Mouse (Mus musculus) intestine, embryonic 14.5 days (tissue): ENCODE results near the gene Stim1. TPM values are rescaled to one million over a fixed set of nuclear protein-coding genes. Genes with fewer than 3 reads are reported as not detected.
"Not testable (repeated sequence)": the region's sequence is repeated elsewhere in the genome, so short reads cannot be mapped to it uniquely, and the experiment has no call there.

Experiments used
- ATAC-seq: fragments of 200-750 bp; cut with Nextera tagmentation; replicated peaks from 2 replicates; pipeline ENCODE4 v1.8.0; 2017; ENCODE audit warnings: low read depth, moderate number of reproducible peaks, moderate TSS enrichment, moderate library complexity; ENCODE audit not compliant: low FRiP score, low TSS enrichment
- DNase-seq: peaks from one replicate; pipeline ENCODE4 v3.0.0-alpha.2; 2018; ENCODE audit warnings: low spot score
- H3K27ac ChIP-seq: fragments of 300-500 bp; sonication (generic); 2 replicates; pipeline ENCODE4 v1.5.1; 2014; ENCODE audit warnings: low read depth, mild to moderate bottlenecking, control low read depth
- H3K27me3 ChIP-seq: fragments of 300-500 bp; sonication (generic); replicated peaks from 2 replicates; pipeline ENCODE4 v1.6.1; 2014; ENCODE audit warnings: low read length, control low read depth; ENCODE audit not compliant: control insufficient read depth, insufficient read depth
- H3K36me3 ChIP-seq: fragments of 300-500 bp; sonication (generic); 2 replicates; pipeline ENCODE4 v1.6.1; 2014; ENCODE audit warnings: low read length, control low read depth; ENCODE audit not compliant: control insufficient read depth, insufficient read depth
- H3K4me1 ChIP-seq: fragments of 300-500 bp; sonication (generic); replicated peaks from 2 replicates; pipeline ENCODE4 v1.6.1; 2014; ENCODE audit warnings: low read length, control low read depth, mixed read lengths; ENCODE audit not compliant: control insufficient read depth, insufficient read depth
- H3K4me2 ChIP-seq: fragments of 300-500 bp; sonication (generic); 2 replicates; pipeline ENCODE4 v1.6.1; 2014; ENCODE audit warnings: low read length
- H3K4me3 ChIP-seq: fragments of 300-500 bp; sonication (generic); 2 replicates; pipeline ENCODE4 v1.5.1; 2014; ENCODE audit warnings: low read depth, low read length, control low read depth, mixed read lengths
- H3K9ac ChIP-seq: fragments of 300-500 bp; sonication (generic); 2 replicates; pipeline ENCODE4 v1.6.1; 2014; ENCODE audit warnings: mild to moderate bottlenecking, low read length
- H3K9me3 ChIP-seq: fragments of 300-500 bp; sonication (generic); 2 replicates; pipeline ENCODE4 v1.6.1; 2016; ENCODE audit warnings: low read length, control low read depth; ENCODE audit not compliant: control insufficient read depth
- WGBS: fragments of 180-500 bp; shearing (Covaris S2); extraction: QIAGEN DNeasy Blood & Tissue Kit; methylation state at CpG from one replicate; pipeline ENCODE4 v1.1.7; 2014; 5-methylcytosine and 5-hydroxymethylcytosine counted together
- polyA plus RNA-seq: library from polyadenylated mRNA; unstranded; fragments of >200 nt; fragmentation: Nextera tagmentation; extraction: Ambion mirVana; gene quantifications from 2 replicates; pipeline ENCODE4 v1.2.1, GENCODE M21; 2014

The Stim1 gene
- polyA plus RNA-seq, 1 experiment from 2014 or later = 23.6 TPM

DNA sequence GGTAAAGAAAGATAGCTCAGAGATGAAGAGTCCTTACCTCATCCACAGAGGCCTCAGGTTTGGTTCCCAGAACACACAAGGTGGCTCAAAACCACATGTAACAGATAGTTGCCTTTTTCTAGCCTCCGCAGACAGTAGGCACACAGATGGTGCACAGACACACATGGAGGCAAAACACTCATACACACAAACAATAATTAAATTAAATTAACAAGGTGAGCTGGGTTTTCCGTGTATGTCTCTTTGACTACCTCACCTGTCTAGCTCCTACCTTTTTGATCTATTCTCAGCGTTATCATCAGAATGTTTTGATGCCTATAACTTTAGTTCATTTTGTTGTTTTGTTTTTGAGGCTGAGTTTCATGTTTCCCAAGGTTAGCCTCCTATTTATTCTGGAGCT is 11.7 kb upstream of the Stim1 start, which contains the start of gene Rhog:
TSS of gene Rhog (minus strand) at position 101 of the 400 bp plus-strand sequence.
- Histone ChIP-seq H3K4me3 (no peak within 1 kb of the TSS), H3K27me3 (no peaks in the 10 kb centered on the region), H3K4me2 (no peak within 1 kb of the TSS)

DNA sequence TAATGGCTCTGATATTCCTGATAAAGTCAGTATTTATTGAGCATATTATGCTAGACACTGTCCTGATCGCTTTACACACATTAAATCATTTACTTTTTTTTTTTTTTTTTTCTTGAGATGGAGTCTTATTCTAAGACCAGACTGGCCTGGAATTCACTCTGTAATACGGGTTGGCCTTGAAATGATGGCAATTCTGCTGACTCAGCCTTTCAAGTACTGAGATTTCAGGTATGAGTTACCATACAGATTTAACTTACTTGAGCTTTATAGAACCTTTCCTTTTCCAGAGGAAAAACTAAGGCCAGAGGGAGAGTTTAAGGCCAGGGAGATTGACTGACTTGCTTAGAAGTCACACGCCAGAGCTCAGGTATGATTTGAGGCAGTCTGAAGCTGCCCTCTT is 11.0 kb upstream of the Stim1 start:
- ATAC-seq (no peak), DNase-seq (no peak)
- Histone ChIP-seq H3K27me3 (no peaks in the 10 kb centered on the region), H3K4me1 (no peaks in the 10 kb centered on the region), H3K4me2 (no peak overlapping the region), H3K36me3 (no peaks in the 10 kb centered on the region), H3K4me3 (no peak overlapping the region), H3K9ac (no peak overlapping the region), H3K27ac (no peak overlapping the region), H3K9me3 (no peaks in the 10 kb centered on the region)
- WGBS = 84% methylated on average over 3 of the region's 3 CpGs

More for the DNA sequence above, 11.7 kb upstream of the Stim1 start, which contains the start of gene Rhog:
- no peak within 1 kb of the TSS for H3K27ac ChIP-seq
- H3K9ac ChIP-seq = no peak within 1 kb of the TSS
- no peak for DNase-seq
- ATAC-seq = no peak
- H3K4me1 ChIP-seq = no peaks in the 10 kb centered on the region
- no peaks in the 10 kb centered on the region for H3K9me3 ChIP-seq
- WGBS = 76% methylated on average over 3 of the region's 3 CpGs
- H3K36me3 ChIP-seq = no peaks in the 10 kb centered on the region

DNA sequence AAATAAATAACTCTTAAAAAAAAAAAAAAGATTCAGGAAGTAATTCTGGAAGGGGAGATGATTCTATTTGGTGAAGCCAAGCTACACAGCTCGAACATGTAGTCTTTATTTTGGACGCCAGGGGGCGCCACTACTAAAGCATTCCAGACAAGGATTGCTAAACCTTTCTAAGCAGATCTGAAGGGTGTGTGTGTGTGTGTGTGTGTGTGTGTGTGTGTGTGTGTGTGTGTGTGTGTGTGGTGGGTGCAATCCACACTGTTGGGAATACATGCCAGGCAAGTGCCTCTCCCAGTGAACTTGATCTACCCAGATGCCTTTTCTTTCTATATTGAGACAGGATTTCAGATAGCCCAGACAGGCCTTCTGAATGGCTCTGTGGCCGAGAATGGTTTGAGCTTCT is 9.4 kb upstream of the Stim1 start:
- WGBS = 23% methylated on average over 4 of the region's 4 CpGs
- ATAC-seq = peak; percentile 61; the same call in 1 of the 2 replicates
- no peak overlapping the region for H3K9ac ChIP-seq
- peak; percentile 91 for DNase-seq
- no peak overlapping the region for H3K4me2 ChIP-seq
- no peaks in the 10 kb centered on the region for H3K27me3 ChIP-seq
- no peaks in the 10 kb centered on the region for H3K4me1 ChIP-seq
- no peaks in the 10 kb centered on the region for H3K9me3 ChIP-seq
- no peaks in the 10 kb centered on the region for H3K36me3 ChIP-seq
- no peak overlapping the region for H3K27ac ChIP-seq
- no peak overlapping the region for H3K4me3 ChIP-seq

DNA sequence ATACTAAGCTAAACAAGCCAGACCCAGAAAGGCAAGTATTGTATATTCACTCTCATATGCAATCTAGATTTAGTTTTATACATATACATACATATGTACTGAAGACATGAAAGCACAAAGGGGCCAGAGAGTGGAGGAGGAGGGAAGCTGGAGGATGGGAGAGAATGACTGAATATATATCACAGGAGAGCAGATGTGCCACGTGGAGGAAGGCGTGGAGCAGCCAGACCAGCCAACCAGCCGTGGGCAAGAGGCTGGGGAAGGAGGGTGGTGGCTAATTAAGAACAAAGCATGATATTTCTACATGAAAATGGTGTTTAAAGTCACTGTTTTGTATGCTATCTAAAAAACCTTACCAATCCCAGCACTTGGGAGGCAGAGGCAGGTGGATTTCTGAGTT is 8.9 kb upstream of the Stim1 start:
- WGBS = 80% methylated on average over 3 of the region's 3 CpGs
- no peaks in the 10 kb centered on the region for H3K9me3 ChIP-seq

DNA sequence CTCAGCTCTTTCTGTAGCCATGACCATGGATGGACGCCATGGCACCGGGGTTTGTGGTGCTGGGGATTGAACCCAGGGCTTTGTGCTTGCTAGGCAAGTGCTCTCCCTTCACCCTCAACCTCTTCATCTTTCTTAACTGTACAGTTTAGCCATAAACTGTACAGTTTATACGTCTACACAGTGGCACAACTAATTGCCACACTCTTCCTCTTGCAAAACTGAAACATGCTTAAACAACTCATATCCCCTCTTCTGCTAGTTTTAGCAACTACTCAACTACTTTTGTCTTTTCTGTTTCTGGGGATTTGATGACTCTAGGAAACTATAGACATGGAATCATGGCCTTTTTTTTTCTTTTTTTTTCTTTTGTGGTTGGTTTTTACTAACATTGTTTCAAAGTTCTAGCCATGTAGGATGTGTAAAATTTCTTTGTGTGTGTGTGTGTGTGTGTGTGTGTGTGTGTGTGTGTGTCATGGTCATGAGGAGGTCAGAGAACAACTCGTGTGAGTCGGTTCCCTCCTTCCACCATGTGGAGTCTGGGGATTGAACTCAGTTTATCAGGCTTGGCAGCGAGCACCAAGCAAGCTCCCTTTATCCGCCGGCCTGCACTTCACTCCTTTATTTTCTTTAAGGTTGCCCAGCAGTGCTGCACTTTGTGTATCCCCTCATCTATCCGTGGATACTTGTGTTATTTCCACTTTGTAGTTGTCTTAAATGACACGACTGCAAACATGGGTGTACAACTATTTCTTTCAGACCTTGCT is 7.7 kb upstream of the Stim1 start:
- no peaks in the 10 kb centered on the region for H3K27me3 ChIP-seq
- DNase-seq = no peak
- WGBS = 82% methylated on average over 10 of the region's 10 CpGs
- ATAC-seq = no peak
- H3K36me3 ChIP-seq = no peaks in the 10 kb centered on the region
- H3K9ac ChIP-seq = no peak overlapping the region
- H3K4me2 ChIP-seq = no peak overlapping the region
- no peak overlapping the region for H3K27ac ChIP-seq
- H3K9me3 ChIP-seq = no peaks in the 10 kb centered on the region
- no peaks in the 10 kb centered on the region for H3K4me1 ChIP-seq
- no peak overlapping the region for H3K4me3 ChIP-seq

More for the DNA sequence above, 8.9 kb upstream of the Stim1 start:
- no peak overlapping the region for H3K9ac ChIP-seq
- H3K4me3 ChIP-seq = no peak overlapping the region
- H3K4me1 ChIP-seq = no peaks in the 10 kb centered on the region
- no peak overlapping the region for H3K27ac ChIP-seq
- H3K36me3 ChIP-seq = no peaks in the 10 kb centered on the region
- no peak for DNase-seq
- no peak for ATAC-seq
- no peak overlapping the region for H3K4me2 ChIP-seq
- H3K27me3 ChIP-seq = no peaks in the 10 kb centered on the region

DNA sequence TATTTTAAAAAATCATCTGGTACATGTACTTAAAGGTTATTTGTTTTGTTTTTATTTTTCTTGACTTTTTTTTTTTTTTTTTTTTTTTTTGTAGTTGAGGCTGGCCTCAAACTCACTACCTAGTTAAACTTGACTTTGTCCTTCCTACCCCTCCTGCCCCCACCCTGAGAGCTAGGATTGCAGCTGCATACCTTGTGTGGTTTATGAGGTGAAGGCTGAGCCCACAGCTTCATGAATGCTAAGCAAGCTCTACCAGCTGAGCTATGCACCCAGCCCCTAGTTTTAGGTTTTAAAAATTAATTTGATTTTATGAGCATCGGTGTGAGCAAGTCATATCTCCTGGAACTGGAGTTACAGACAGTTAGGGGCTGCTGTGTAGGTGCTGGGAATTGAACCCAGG is 7.1 kb upstream of the Stim1 start:
- H3K27me3 ChIP-seq = no peaks in the 10 kb centered on the region
- H3K36me3 ChIP-seq = no peaks in the 10 kb centered on the region
- ATAC-seq (no peak), DNase-seq (no peak)
- WGBS = 97% methylated on average over 1 of the region's 1 CpGs
- H3K9ac ChIP-seq = no peak overlapping the region
- no peak overlapping the region for H3K4me2 ChIP-seq
- H3K4me3 ChIP-seq = no peak overlapping the region
- no peaks in the 10 kb centered on the region for H3K9me3 ChIP-seq
- H3K27ac ChIP-seq = no peak overlapping the region
- no peaks in the 10 kb centered on the region for H3K4me1 ChIP-seq

DNA sequence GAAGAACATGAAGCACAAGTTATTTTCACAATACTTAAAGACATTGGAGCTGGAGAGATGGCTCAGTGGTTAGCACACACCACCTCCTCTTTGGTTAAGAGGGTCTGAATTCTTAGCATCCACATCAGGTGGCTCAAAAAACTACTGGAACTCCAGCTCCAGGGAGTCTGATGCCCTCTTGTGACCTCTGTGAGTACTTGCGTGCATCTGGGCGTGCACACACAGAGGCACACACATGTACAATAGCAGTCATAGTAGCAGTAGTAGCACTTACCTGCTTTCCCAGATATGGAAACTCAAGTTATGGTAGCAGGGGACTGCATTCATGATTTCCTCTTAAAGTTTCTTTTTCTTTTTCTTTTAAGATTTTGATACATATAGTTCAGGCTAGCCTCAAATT is 4.6 kb upstream of the Stim1 start:
- WGBS = 81% methylated on average over 2 of the region's 2 CpGs
- Histone ChIP-seq H3K9ac (no peak overlapping the region), H3K36me3 (no peaks in the 10 kb centered on the region), H3K27me3 (no peaks in the 10 kb centered on the region), H3K4me3 (no peak overlapping the region), H3K9me3 (no peaks in the 10 kb centered on the region), H3K4me2 (no peak overlapping the region), H3K27ac (no peak overlapping the region), H3K4me1 (no peaks in the 10 kb centered on the region)
- DNase-seq (no peak), ATAC-seq (no peak)

DNA sequence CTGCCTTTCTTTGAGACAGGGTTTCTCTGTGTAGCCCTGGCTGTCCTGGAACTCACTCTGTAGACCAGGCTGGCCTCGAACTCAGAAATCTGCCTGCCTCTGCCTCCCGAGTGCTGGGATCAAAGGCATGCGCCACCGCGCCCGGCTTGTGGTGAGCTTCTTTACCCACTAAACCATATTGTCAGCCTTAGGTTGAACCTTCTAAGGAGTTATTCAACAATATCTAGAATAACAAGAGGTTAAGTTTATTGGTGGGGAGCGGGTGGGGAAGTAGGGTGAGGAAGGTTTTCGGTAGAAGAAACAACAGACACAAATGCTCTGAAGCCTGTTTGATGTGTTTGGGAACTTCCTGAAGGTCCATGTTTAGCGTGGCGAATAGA is 1.6 kb upstream of the Stim1 start:
- H3K4me1 ChIP-seq, H3K36me3 ChIP-seq, ATAC-seq, H3K9me3 ChIP-seq, H3K9ac ChIP-seq, H3K4me2 ChIP-seq, H3K27me3 ChIP-seq, H3K4me3 ChIP-seq, H3K27ac ChIP-seq, DNase-seq: not testable (repeated sequence)
- 90% methylated on average over 10 of the region's 10 CpGs for WGBS
